Mouse (Mus musculus) B cell, adult 2 months (primary cell): Measurements from ENCODE around the gene Prkaa1.
"Not testable (repeated sequence)": the region's sequence is repeated elsewhere in the genome, so short reads cannot be mapped to it uniquely, and the experiment has no call there.

Experiments
- DNase-seq, 2 experiments: peaks; one replicate each; pipeline ENCODE4 v3.0.0; 2022

Gene Prkaa1

GRCm38 (mm10) chr15:5130887-5131668 is 12.6 kb upstream of the Prkaa1 start:
- not testable (repeated sequence) for DNase-seq

- no peak for DNase-seq
Measured at GRCm38 (mm10) chr15:5133301-5133700, 10.4 kb upstream of the Prkaa1 start.

GRCm38 (mm10) chr15:5134179-5134578 is 9.5 kb upstream of the Prkaa1 start:
- DNase-seq, result no peak

- no peak for DNase-seq
Measured at GRCm38 (mm10) chr15:5134945-5135483, 8.6 kb upstream of the Prkaa1 start.

- DNase-seq, result no peak
Measured at GRCm38 (mm10) chr15:5138021-5138856, 5.4 kb upstream of the Prkaa1 start.

GRCm38 (mm10) chr15:5139366-5139765 is 4.3 kb upstream of the Prkaa1 start:
- DNase-seq, result no peak

- DNase-seq, result no peak
Measured at GRCm38 (mm10) chr15:5139863-5140262, 3.8 kb upstream of the Prkaa1 start.

- no peak for DNase-seq
Measured at GRCm38 (mm10) chr15:5140357-5140756, 3.3 kb upstream of the Prkaa1 start.

- DNase-seq, result no peak
Measured at GRCm38 (mm10) chr15:5142047-5142446, 1.6 kb upstream of the Prkaa1 start.

GRCm38 (mm10) chr15:5142714-5143113 is 947 bp upstream of the Prkaa1 start:
- no peak for DNase-seq

GRCm38 (mm10) chr15:5144021-5144778 is 539 bp downstream of the Prkaa1 start:
- DNase-seq, result peak; percentile 63 to 67

- DNase-seq, result no peak
Measured at GRCm38 (mm10) chr15:5145196-5145945, 1.7 kb downstream of the Prkaa1 start.

- no peak for DNase-seq
Measured at GRCm38 (mm10) chr15:5149187-5149586, 5.5 kb downstream of the Prkaa1 start.

- DNase-seq, result no peak
Measured at GRCm38 (mm10) chr15:5152171-5152570, 8.5 kb downstream of the Prkaa1 start.

GRCm38 (mm10) chr15:5154621-5155020 is 11.0 kb downstream of the Prkaa1 start:
- no peak for DNase-seq

GRCm38 (mm10) chr15:5155093-5155492 is 11.4 kb downstream of the Prkaa1 start:
- no peak for DNase-seq

- DNase-seq, result no peak
Measured at GRCm38 (mm10) chr15:5156355-5156754, 12.7 kb downstream of the Prkaa1 start.

- DNase-seq, result no peak
Measured at GRCm38 (mm10) chr15:5157386-5157785, 13.7 kb downstream of the Prkaa1 start.

GRCm38 (mm10) chr15:5158827-5159226 is 15.2 kb downstream of the Prkaa1 start:
- no peak for DNase-seq

- no peak for DNase-seq
Measured at GRCm38 (mm10) chr15:5165121-5165773, 21.6 kb downstream of the Prkaa1 start.

- no peak for DNase-seq
Measured at GRCm38 (mm10) chr15:5173217-5173820, 29.7 kb downstream of the Prkaa1 start.
